Mouse (Mus musculus): ENCODE measurements around the gene Slc35b2.

Slc35b2 gene

DNA sequence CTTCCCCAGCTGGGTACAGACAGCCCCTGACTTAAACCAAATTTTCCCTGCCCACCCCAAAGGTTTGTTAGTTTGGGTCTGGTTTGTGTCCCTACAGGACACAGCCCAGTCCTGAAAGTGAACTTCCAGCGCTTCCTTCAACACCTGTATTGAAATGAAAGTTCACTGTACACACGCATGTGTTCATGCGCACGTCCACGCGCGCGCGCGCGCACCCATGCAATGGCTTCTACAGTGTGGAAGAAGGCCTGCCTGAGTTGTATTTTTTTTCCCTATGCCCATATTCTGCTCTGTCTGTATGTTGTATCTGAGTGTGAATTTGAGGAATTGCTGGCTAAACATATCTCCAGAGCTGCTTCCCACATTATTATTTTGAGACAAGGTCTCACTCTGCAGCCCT is 1.4 kb downstream of the Slc35b2 start:
- no peak for DNase-seq

DNA sequence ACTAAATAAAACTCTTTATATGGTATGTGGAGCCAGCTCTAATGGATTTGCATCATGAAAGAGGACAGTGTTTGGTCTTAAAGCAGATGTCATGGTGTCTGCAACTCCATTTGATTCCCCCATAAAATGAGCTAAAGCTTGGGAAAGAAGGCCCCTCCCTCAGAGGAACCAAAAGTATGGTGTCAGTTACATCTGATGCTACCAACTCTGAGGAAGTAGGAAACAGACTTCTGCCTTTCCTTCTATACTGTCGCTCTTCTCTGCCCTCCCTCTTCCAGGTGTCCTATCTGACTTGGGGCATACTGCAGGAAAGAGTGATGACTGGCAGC is 2.3 kb downstream of the Slc35b2 start:
- DNase-seq = no peak

GRCm38 (mm10) chr17:45566360-45567161 is 2.9 kb downstream of the Slc35b2 start:
- DNase-seq = no peak

- DNase-seq = no peak
Observed at GRCm38 (mm10) chr17:45567162-45567601, 3.5 kb downstream of the Slc35b2 start.

DNA sequence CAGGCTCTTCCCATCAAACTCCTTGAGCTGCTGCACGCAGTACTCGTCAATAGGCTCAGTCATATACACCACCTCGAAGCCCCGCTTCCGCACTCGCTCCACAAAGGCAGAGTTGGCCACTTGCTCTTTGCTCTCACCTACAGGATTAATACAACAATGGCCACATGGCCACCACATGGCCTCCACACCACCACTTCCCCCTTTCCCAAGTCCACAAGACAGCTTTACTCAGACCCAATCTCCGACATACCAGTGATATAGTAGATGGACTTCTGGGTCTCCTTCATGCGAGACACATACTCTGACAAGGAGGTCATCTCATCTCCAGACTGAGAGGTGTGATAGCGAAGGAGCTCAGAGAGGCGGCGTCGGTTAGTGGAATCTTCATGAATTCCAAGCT is 5.3 kb downstream of the Slc35b2 start:
- no peak for DNase-seq

DNA sequence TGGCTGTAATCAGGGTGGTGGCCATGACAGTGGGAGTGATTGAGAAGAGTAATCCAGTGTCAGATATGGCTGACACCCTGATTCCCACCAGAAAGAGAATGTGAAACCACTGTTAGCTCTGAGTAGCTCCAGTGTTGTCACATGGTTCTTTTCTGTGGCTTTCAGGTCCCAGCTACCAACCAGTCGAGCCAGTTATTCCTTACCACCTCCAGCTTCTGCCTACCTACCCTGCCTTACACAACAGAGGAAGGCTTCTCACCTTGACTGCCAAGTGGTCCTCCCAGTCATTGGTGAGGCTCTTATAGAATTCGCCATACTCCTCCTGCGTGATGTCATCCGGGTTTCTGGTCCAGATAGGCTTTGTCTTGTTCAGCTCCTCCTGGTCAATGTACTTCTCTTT is 6.3 kb downstream of the Slc35b2 start:
- no peak for DNase-seq

- peak; percentile 73 for DNase-seq
Observed at GRCm38 (mm10) chr17:45572103-45573086, 8.7 kb downstream of the Slc35b2 start.

DNA sequence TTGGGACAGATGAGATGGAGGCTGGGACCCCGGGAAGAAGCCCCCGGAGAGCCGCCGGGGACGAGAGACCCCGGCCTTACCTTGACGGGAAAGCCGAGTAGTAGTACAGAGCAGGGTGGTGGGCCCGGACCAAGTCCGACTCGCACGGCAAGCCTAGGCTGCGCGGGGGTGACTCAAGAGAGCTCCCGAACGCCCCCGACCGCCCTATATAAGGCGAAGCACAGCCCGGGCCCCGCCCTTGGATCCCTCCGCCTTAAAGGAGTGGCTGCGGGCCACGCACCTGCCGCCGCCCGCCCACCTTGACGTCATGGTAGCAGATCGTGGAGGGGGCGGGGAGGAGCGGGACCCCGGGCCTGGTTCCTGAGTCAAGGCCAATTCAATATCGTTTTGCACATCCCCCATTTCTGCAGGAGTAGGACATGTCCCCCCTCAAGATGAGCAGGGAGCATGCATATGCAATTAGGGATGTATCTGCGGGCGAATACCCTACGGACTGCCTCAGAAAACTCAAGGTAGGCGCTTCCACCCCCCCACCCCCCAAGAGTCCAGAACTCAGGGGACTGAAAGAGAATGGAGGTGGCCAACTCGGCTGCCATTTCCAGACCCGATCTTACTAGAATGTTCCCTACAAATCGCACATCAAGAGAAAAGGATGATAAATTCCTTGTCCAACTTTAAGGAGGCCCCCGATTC is 9.6 kb downstream of the Slc35b2 start, which contains the start of gene Hsp90ab1:
TSS of gene Hsp90ab1 (minus strand) at position 185 of the 693 bp plus-strand sequence.
- DNase-seq = peak; percentile 99

DNA sequence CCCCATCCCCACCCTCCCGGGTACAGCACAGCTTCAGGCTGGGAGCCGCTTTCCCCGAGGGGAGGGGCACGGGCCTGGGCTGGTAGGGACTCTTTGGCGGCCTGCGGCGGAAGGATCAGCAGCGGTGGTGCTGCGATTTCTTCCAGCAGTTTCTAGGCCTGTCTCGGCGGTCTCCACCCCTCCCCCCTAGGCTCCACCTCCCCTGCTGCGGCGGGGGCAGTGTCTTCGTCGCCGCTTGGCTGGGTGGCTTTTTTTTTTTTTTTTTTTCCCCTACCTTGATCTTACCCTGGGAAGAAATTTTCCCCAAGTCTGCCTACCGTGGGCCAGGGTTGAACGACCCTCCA is 10.1 kb downstream of the Slc35b2 start:
- peak; percentile 99 for DNase-seq

DNA sequence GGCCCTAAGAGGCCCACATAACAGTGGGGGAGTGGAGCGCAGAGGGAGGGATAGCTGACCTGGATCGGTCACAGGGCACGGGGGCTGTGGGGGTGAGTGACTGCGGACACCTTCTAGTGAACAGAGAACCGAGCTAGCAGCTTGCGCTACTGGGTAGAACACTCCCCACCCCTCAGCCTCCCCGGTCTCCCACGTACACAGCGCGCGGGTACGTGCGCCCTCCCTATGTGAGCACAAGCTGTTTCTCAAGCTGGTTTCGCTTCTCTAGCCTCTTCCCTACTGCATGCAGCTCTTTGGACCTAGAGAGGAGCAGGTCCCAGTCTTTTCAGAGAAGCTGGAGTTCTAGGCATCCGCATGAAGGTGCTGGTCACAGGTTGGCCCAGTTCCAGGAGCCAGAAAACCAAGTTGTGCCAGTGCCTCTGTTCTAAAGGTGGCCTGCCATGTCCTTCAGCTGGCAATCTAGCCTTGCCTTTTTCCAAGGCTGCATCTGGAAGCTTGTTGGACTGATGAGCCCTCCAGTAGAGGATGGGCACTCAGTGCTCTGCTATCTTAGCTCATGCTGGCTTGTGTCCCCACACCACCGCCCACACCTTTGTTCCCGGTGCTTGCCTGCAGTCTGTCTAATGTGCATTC is 10.6 kb downstream of the Slc35b2 start:
- DNase-seq = peak; percentile 73

- DNase-seq = no peak
Observed at GRCm38 (mm10) chr17:45575123-45575897, 11.6 kb downstream of the Slc35b2 start.

DNA sequence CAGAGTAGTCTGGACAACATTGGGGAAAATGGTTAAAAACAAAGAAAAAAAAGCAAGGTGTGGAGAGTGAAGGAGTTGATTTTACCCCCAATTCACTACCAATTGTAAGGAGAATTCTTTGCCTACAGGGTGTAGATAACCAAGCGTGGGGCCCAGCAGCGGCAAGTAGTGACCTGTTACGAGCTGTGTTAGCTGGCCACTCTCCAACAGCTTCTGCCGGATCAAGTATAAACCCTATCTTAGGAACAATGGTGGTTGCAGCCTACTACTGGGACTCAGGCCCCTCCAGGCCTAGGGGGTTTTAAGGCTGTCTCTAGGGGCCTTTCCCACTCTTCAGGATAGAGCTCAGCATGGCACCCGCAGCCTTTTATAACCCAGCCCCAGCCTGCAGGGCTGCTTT is 14.6 kb downstream of the Slc35b2 start:
- DNase-seq = no peak

DNA sequence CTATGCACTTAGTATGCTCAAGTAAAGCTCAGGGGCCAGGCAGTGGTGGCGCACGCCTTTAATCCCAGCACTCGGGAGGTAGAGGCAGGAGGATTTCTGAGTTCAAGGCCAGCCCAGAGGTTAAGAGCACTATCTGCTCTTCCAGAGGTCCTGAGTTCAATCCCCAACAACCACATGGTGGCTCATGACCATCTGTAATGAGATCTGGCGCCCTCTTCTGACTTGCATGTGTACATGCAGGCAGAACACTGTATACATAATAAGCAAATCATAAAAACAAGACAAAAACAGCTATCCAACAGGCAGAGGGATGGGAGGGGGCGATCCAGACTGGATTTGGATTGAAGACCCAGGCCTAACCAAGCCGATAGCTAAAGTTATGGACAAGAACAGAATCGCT is 15.2 kb downstream of the Slc35b2 start:
- no peak for DNase-seq

GRCm38 (mm10) chr17:45579554-45579953 is 15.9 kb downstream of the Slc35b2 start:
- DNase-seq = no peak

DNA sequence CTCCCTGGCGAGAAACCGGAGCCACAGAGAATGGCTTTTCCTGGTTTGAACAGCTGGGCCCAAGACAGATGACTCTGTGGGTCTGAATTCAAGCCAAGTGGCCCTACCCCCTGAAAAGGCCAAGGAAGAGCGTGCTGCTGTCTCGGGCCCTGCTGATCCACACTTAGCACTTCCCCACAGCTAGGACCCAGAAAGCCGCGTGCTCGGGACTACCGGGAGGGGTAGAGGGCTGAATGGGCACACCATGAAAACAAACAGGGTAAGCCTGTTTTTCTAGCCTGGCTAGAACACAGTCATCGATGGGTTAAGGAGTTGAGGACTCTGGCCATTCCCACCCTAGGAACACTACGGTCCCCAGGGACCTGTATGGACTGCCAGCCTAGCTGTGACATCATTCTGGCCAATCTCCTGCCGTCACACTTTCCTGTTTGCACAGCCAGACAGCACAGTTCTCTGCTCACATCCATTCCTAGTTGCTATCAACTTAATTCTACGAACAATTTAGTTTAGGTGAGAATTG is 17.3 kb downstream of the Slc35b2 start:
- DNase-seq = no peak

DNA sequence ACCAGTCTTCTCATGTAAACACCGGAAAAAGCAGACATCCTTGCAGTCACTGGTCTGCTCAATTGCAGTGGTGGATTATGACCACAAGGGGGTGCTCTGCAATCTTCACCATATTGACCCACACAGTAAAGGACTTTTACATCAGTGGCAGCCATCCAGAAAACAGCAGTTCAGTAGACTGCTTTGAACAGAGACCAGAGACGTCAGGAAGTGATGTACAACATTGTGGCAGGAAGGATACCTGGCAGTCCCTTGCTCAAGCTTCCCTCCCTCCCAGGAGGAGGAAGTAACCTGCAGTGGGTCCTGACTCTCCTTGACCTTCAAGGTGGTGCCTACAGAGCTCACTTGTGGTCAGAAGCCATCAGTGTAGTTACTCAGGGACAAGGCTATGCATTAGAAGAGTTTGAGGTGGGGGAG is 17.9 kb downstream of the Slc35b2 start:
- DNase-seq = no peak

GRCm38 (mm10) chr17:45582188-45582587 is 18.5 kb downstream of the Slc35b2 start:
- no peak for DNase-seq

DNA sequence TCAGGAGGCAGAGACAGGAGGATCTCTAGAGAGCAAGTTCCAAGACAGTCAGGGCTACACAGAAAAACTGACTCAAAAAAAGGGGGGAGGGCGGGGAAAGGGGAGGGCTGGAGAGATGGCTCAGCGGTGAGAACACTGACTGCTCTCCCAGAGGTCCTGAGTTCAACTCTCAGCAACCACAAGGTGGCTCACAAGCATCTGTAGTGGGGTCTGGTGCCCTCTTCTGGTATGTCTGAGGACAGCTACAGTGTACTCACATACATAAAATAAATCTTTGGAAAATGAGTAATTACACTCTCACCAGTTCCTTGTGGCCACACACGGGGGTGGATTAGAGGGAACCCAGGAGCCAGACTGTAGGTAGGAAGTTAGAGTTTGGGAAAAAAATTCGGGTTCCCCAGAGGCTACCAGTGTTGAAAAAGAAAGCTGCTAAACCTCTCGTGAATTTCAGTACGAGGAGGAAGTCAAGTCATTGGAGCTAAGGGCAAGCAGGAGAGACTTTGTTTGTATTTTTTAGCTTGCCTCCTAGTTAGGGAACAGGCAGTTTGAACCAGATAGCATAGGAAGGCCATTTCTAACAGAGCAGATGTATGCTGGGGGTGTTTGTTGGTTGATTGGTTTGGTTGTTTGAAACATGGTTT is 19.2 kb downstream of the Slc35b2 start:
- peak; percentile 9 for DNase-seq

GRCm38 (mm10) chr17:45584096-45584896 is 20.6 kb downstream of the Slc35b2 start:
- DNase-seq = peak; percentile 72
